In genomic region chr5:30955751-30956150, GRCm38 (mm10) we compare ENCODE assay signal across 25 mouse cellular contexts. TPM values are rescaled to one million over a fixed set of nuclear protein-coding genes. Genes with fewer than 3 reads are reported as not detected.
A peak's percentile ranks its signal among the peaks of the same experiment; 100 is the strongest.
DNase-seq lines count a peak whose midpoint lies in the region; TF ChIP-seq lines count a peak whose summit lies in the region.
"Had no signal": no experiment of that assay in that cellular context is flagged by ENCODE, and none has a peak within 500 bp of the region (broad histone marks: within the 10 kb centered on the region; RNA-seq: fewer than 3 reads in every experiment).

No protein-coding gene starts in this region.

- H3K79me3 ChIP-seq in C2C12 (ENCODE audit: low read depth), result peaks cover 35% of the 10 kb centered on the region

- peaks cover 58% of the 10 kb centered on the region for H3K79me2 ChIP-seq in C2C12 (ENCODE audit: control insufficient read depth, insufficient read depth)

- TF ChIP-seq CTCF in C2C12 (IDR thresholded peaks at IDR 0.05; ENCODE audit: control insufficient read depth, insufficient read depth, insufficient read length), result no peak

- peak; percentile 36 for DNase-seq in cerebellum, adult 9-10 months
- no peak for DNase-seq in cerebellum, postnatal 10 days
- peak; percentile 30 to 56 for DNase-seq in cerebellum, postnatal 25 days
- DNase-seq in cerebellum, postnatal 4 days (ENCODE audit: low spot score in 2 of 2), result no peak
- DNase-seq in brain, adult 2 months (ENCODE audit: low read depth, low spot score), result peak; percentile 44
- DNase-seq in right cerebral cortex, adult 18-20 months, result no peak
- DNase-seq: adrenal gland, adult 8-10 months; adrenal gland, postnatal 14 days; adrenal gland, postnatal 36 days; embryo, embryonic 11 days; forebrain, postnatal 0 days had no signal

- no peak overlapping the region for H3ac ChIP-seq in C2C12 (ENCODE audit: control insufficient read depth, insufficient read length, low read depth)

- no peak overlapping the region for H3K4me3 ChIP-seq in C2C12 (ENCODE audit: insufficient read depth, poor library complexity, severe bottlenecking)
- H3K4me3 ChIP-seq: embryonic facial prominence, embryonic 13.5 days; embryonic facial prominence, embryonic 15.5 days; erythroblast, embryonic 14.5 days; forebrain, embryonic 10.5 days; forebrain, embryonic 12.5 days; forebrain, embryonic 15.5 days had no signal

- H3K36me3 ChIP-seq in C2C12 (ENCODE audit: control insufficient read depth, insufficient read depth), result peaks cover 61% of the 10 kb centered on the region

- no peaks in the 10 kb centered on the region for H3K27me3 ChIP-seq in C2C12 (ENCODE audit: control insufficient read depth, insufficient read depth, insufficient read length)
- H3K27me3 ChIP-seq: CH12.LX; embryonic facial prominence, embryonic 13.5 days; embryonic facial prominence, embryonic 15.5 days; forebrain, embryonic 12.5 days; forebrain, embryonic 15.5 days; Patski had no signal

TF ChIP-seq in C2C12, 6 proteins besides CTCF, POLR2A, EP300 and RAD21:
- TF ChIP-seq FOSL1 (IDR thresholded peaks at IDR 0.05; ENCODE audit: insufficient read depth, low read length, poor library complexity, severe bottlenecking) (no peak), MYOD1 (IDR thresholded peaks at IDR 0.05; ENCODE audit: control insufficient read depth, insufficient read length, low read depth) (peak; percentile 3)

RNA-seq across cellular contexts. Expression of gene Preb, which starts 4.4 kb away (rescaled TPM):
- 108 TPM for polyA plus RNA-seq in C2C12 (2012; fragmentation: generic; extraction: Trizol)

RNA-seq across cellular contexts. Expression of gene Cgref1, which starts 10.4 kb away (rescaled TPM):
- polyA plus RNA-seq in C2C12 (2012; fragmentation: generic; extraction: Trizol), result 8.2 TPM
- polyA plus RNA-seq: erythroblast, embryonic 14.5 days; G1E had no signal

RNA-seq across cellular contexts. Expression of gene Tcf23, which starts 12.7 kb away (rescaled TPM):
- polyA plus RNA-seq in C2C12 (2012; fragmentation: generic; extraction: Trizol), result 0.07 TPM
- polyA plus RNA-seq: activated CD4-positive, CD25-positive, alpha-beta regulatory T cell, adult 4 months; brain, embryonic 14.5 days; CD4-positive, CD25-positive, alpha-beta regulatory T cell, adult 4 months; embryonic facial prominence, embryonic 11.5 days; embryonic facial prominence, embryonic 13.5 days; erythroblast, embryonic 14.5 days; forebrain, embryonic 10.5 days; forebrain, embryonic 12.5 days; forebrain, embryonic 15.5 days; forebrain, postnatal 0 days; G1E; Patski had no signal

RNA-seq across cellular contexts. Expression of gene Khk, which starts 34.5 kb away (rescaled TPM):
- polyA plus RNA-seq in C2C12 (2012; fragmentation: generic; extraction: Trizol), result 16.2 TPM

RNA-seq across cellular contexts. Expression of gene Emilin1, which starts 42.5 kb away (rescaled TPM):
- polyA plus RNA-seq in C2C12 (2012; fragmentation: generic; extraction: Trizol), result 9.9 TPM

Comparison
In these comparisons a context has a peak if more than half of its experiments do, and no peak if none do; other contexts are left out.
1. DNase-seq: peak in cerebellum, adult 9-10 months (single experiment), cerebellum, postnatal 25 days (2 of 2) and brain, adult 2 months (single experiment); none in cerebellum, postnatal 10 days (0 of 2), cerebellum, postnatal 4 days (0 of 2) and right cerebral cortex, adult 18-20 months (single experiment).